9 mouse cellular contexts compared by ENCODE assay signal in the genomic region with DNA sequence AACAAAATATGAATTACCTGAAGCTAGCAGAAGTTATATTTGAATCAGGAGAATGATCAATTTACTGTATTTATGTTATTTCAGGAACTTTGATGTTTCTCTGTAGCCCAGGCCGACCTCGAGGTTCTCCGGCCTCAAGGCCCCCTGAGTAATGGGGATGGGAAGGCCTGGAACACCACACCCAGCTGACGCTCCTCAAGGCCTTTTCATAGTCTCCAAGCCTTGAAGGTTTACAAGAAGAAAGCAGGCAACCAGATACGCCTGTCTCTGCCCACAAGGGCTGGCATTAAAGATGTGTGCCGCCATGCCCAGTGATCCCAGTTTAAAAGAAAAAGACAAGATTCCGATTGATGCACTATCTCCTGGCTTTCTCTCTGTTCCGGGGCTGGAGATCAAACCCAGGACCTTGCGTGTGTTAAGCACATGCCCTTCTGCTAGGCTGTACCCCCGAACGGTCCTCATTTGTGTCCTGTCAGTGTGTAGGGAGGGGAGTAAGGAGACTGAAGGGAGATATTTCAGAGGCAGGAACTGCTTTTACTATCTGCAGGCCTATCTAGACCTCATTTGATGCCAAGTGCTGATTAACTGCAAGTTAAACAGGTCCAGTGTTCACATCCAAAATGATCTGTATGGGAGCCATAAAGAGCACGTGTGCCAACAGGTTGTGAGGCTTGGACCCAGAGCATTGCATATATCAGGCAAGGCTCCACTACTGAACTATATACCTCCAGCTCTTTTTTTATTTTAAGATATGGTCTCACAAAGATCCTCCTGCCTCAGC. TPM values are rescaled to one million over a fixed set of nuclear protein-coding genes. Genes with fewer than 3 reads are reported as not detected.
A peak's percentile ranks its signal among the peaks of the same experiment; 100 is the strongest.
DNase-seq lines count a peak whose midpoint lies in the region; ATAC-seq and TF ChIP-seq lines count a peak whose summit lies in the region.
"Had no signal": no experiment of that assay in that cellular context is flagged by ENCODE, and none has a peak within 500 bp of the region (broad histone marks: within the 10 kb centered on the region; RNA-seq: fewer than 3 reads in every experiment).

No protein-coding gene starts in this region.

- TF ChIP-seq EP300 in stomach, postnatal 0 days (optimal IDR thresholded peaks at IDR 0.05) = no peak

- peak overlapping the region; percentile 98; the same call in 1 of the 2 replicates for H3K27ac ChIP-seq in liver, embryonic 12.5 days
- peak overlapping the region; percentile 0; the same call in 1 of the 2 replicates for H3K27ac ChIP-seq in stomach, postnatal 0 days (replicated peaks)

- peak overlapping the region; percentile 93 for H3K4me3 ChIP-seq in erythroblast, embryonic 14.5 days (replicated peaks)
- H3K4me3 ChIP-seq in liver, embryonic 12.5 days = peak overlapping the region; percentile 81; the same call in 1 of the 2 replicates
- H3K4me3 ChIP-seq in stomach, postnatal 0 days (ENCODE audit: low read depth, low read length) = peak overlapping the region; percentile 73

- DNase-seq in urinary bladder, postnatal 14 days (ENCODE audit: low spot score) = peak; percentile 40
- DNase-seq in urinary bladder, postnatal 36 days (ENCODE audit: low spot score in 2 of 2) = no peak
- no peak for DNase-seq in stomach, postnatal 0 days (ENCODE audit: low spot score)
- DNase-seq in gastrocnemius, adult 8-10 months (ENCODE audit: low spot score in 2 of 2) = no peak
- DNase-seq: cerebellum, postnatal 10 days had no signal

- WGBS in liver, embryonic 12.5 days (ENCODE audit: insufficient replicate concordance) = 82% methylated on average over 12 of the region's 12 CpGs
- 72% methylated on average over 12 of the region's 12 CpGs for WGBS in stomach, postnatal 0 days

- peaks cover 37% of the 10 kb centered on the region for H3K36me3 ChIP-seq in erythroblast, embryonic 14.5 days (ENCODE audit: control insufficient read depth)
- H3K36me3 ChIP-seq in liver, embryonic 12.5 days = peaks cover 25% of the 10 kb centered on the region
- peaks cover 7% of the 10 kb centered on the region for H3K36me3 ChIP-seq in stomach, postnatal 0 days (ENCODE audit: control insufficient read depth, insufficient read depth, low read length)

- H3K9me3 ChIP-seq in erythroblast, embryonic 14.5 days (ENCODE audit: control insufficient read depth, low read length) = no peaks in the 10 kb centered on the region
- no peaks in the 10 kb centered on the region for H3K9me3 ChIP-seq in liver, embryonic 12.5 days (replicated peaks)
- no peaks in the 10 kb centered on the region for H3K9me3 ChIP-seq in stomach, postnatal 0 days (ENCODE audit: control insufficient read depth, low read length)

- H3K4me1 ChIP-seq in erythroblast, embryonic 14.5 days (ENCODE audit: control insufficient read depth) = peaks cover 57% of the 10 kb centered on the region
- peaks cover 45% of the 10 kb centered on the region for H3K4me1 ChIP-seq in liver, embryonic 12.5 days
- no peaks in the 10 kb centered on the region for H3K4me1 ChIP-seq in stomach, postnatal 0 days (replicated peaks; ENCODE audit: control insufficient read depth, insufficient read depth)

- no peak overlapping the region; the same call in 1 of the 2 replicates for H3K9ac ChIP-seq in liver, embryonic 12.5 days
- no peak overlapping the region for H3K9ac ChIP-seq in stomach, postnatal 0 days (ENCODE audit: low read length)

- TF ChIP-seq CTCF in stomach, postnatal 0 days (IDR thresholded peaks at IDR 0.05; ENCODE audit: low read depth) = no peak

- no peaks in the 10 kb centered on the region for H3K27me3 ChIP-seq in erythroblast, embryonic 14.5 days (ENCODE audit: control insufficient read depth)
- no peaks in the 10 kb centered on the region for H3K27me3 ChIP-seq in liver, embryonic 12.5 days (replicated peaks)
- no peaks in the 10 kb centered on the region for H3K27me3 ChIP-seq in stomach, postnatal 0 days (ENCODE audit: control insufficient read depth, insufficient read depth, low read length)

- H3K4me2 ChIP-seq in liver, embryonic 12.5 days = peak overlapping the region; percentile 87
- H3K4me2 ChIP-seq in stomach, postnatal 0 days (replicated peaks; ENCODE audit: low read depth) = peak overlapping the region; percentile 80

- no peak for ATAC-seq in erythroblast, adult 5-6 weeks (replicated peaks; ENCODE audit: low FRiP score, poor library complexity, severe bottlenecking)
- no peak for ATAC-seq in liver, embryonic 12.5 days
- no peak for ATAC-seq in stomach, postnatal 0 days (ENCODE audit: low FRiP score, low TSS enrichment)
- no peak for ATAC-seq in megakaryocyte-erythroid progenitor cell, adult 5-6 weeks (replicated peaks; ENCODE audit: low FRiP score, low TSS enrichment, poor library complexity, severe bottlenecking)

RNA-seq across cellular contexts. Expression of gene Prune1, which starts 2.8 kb away (rescaled TPM):
- polyA plus RNA-seq in erythroblast, embryonic 14.5 days (2012) = 0.06 and 0.08 TPM in 2 replicates
- total RNA-seq in erythroblast, adult 5-6 weeks (2015; ENCODE audit: low replicate concordance) = 3.3 and 7.5 TPM in 2 replicates
- 2.6 and 4.4 TPM in 2 replicates for total RNA-seq in erythroblast, adult 5-6 weeks (2017; ENCODE audit: low replicate concordance)
- polyA plus RNA-seq in liver, embryonic 12.5 days (2016; fragmentation: Nextera tagmentation; extraction: Ambion mirVana) = 11.8 and 12.1 TPM in 2 replicates
- polyA plus RNA-seq in stomach, postnatal 0 days (2015; fragmentation: Nextera tagmentation; extraction: Ambion mirVana) = 10.1 and 11.7 TPM in 2 replicates
- 20.2 and 24.8 TPM in 2 replicates for total RNA-seq in megakaryocyte-erythroid progenitor cell, adult 5-6 weeks (2014; fragmentation: Nextera tagmentation)
- 10.1 and 14.6 TPM in 2 replicates for total RNA-seq in megakaryocyte-erythroid progenitor cell, adult 5-6 weeks (2017)
- 10 to 100 TPM; 47.7 to 58.8 (median 53.5) TPM for total RNA-seq in gastrocnemius, adult 8-10 months (2022)

RNA-seq across cellular contexts. Expression of gene Mindy1, which starts 3.5 kb away (rescaled TPM):
- polyA plus RNA-seq in erythroblast, embryonic 14.5 days (2012) = 6.4 and 7.1 TPM in 2 replicates
- 23.2 and 27.4 TPM in 2 replicates for total RNA-seq in erythroblast, adult 5-6 weeks (2015; ENCODE audit: low replicate concordance)
- total RNA-seq in erythroblast, adult 5-6 weeks (2017; ENCODE audit: low replicate concordance) = 17.7 and 28.2 TPM in 2 replicates
- polyA plus RNA-seq in liver, embryonic 12.5 days (2016; fragmentation: Nextera tagmentation; extraction: Ambion mirVana) = 18.8 and 22.5 TPM in 2 replicates
- 55.9 and 64.1 TPM in 2 replicates for polyA plus RNA-seq in stomach, postnatal 0 days (2015; fragmentation: Nextera tagmentation; extraction: Ambion mirVana)
- total RNA-seq in megakaryocyte-erythroid progenitor cell, adult 5-6 weeks (2014; fragmentation: Nextera tagmentation) = 36.8 and 46.9 TPM in 2 replicates
- 37.5 and 45.3 TPM in 2 replicates for total RNA-seq in megakaryocyte-erythroid progenitor cell, adult 5-6 weeks (2017)
- 10 to 100 TPM; 25.4 to 29.7 (median 27.8) TPM for total RNA-seq in gastrocnemius, adult 8-10 months (2022)

RNA-seq across cellular contexts. Expression of gene Anxa9, which starts 22.3 kb away (rescaled TPM):
- 0.03 and 0.06 TPM in 2 replicates for polyA plus RNA-seq in erythroblast, embryonic 14.5 days (2012)
- 2.7 and 3.3 TPM in 2 replicates for total RNA-seq in erythroblast, adult 5-6 weeks (2015; ENCODE audit: low replicate concordance)
- 0.98 and 2.1 TPM in 2 replicates for total RNA-seq in erythroblast, adult 5-6 weeks (2017; ENCODE audit: low replicate concordance)
- 3.1 and 4.6 TPM in 2 replicates for polyA plus RNA-seq in liver, embryonic 12.5 days (2016; fragmentation: Nextera tagmentation; extraction: Ambion mirVana)
- 57.2 and 63.1 TPM in 2 replicates for polyA plus RNA-seq in stomach, postnatal 0 days (2015; fragmentation: Nextera tagmentation; extraction: Ambion mirVana)
- total RNA-seq in megakaryocyte-erythroid progenitor cell, adult 5-6 weeks (2014; fragmentation: Nextera tagmentation) = 25.5 and 35.5 TPM in 2 replicates
- total RNA-seq in megakaryocyte-erythroid progenitor cell, adult 5-6 weeks (2017) = 15.6 and 16.7 TPM in 2 replicates
- not detected for total RNA-seq in gastrocnemius, adult 8-10 months (2022)

RNA-seq across cellular contexts. Expression of gene Cers2, which starts 29.9 kb away (rescaled TPM):
- polyA plus RNA-seq in erythroblast, embryonic 14.5 days (2012) = 5.9 and 9.3 TPM in 2 replicates
- 45.1 and 45.2 TPM in 2 replicates for total RNA-seq in erythroblast, adult 5-6 weeks (2015; ENCODE audit: low replicate concordance)
- 26.8 and 31.9 TPM in 2 replicates for total RNA-seq in erythroblast, adult 5-6 weeks (2017; ENCODE audit: low replicate concordance)
- 134 and 135 TPM in 2 replicates for polyA plus RNA-seq in liver, embryonic 12.5 days (2016; fragmentation: Nextera tagmentation; extraction: Ambion mirVana)
- polyA plus RNA-seq in stomach, postnatal 0 days (2015; fragmentation: Nextera tagmentation; extraction: Ambion mirVana) = 75.0 and 80.3 TPM in 2 replicates
- 199 and 268 TPM in 2 replicates for total RNA-seq in megakaryocyte-erythroid progenitor cell, adult 5-6 weeks (2014; fragmentation: Nextera tagmentation)
- 118 and 125 TPM in 2 replicates for total RNA-seq in megakaryocyte-erythroid progenitor cell, adult 5-6 weeks (2017)
- total RNA-seq in gastrocnemius, adult 8-10 months (2022) = 10 to 100 TPM; 13.1 to 16.7 (median 15.3) TPM

RNA-seq across cellular contexts. Expression of gene Bnipl, which starts 33.7 kb away (rescaled TPM):
- polyA plus RNA-seq in erythroblast, embryonic 14.5 days (2012) = not detected in 2 replicates
- total RNA-seq in erythroblast, adult 5-6 weeks (2015; ENCODE audit: low replicate concordance) = not detected in 2 replicates
- 0.68 TPM in 1 of 2 replicates, not detected in the other for total RNA-seq in erythroblast, adult 5-6 weeks (2017; ENCODE audit: low replicate concordance)
- not detected in 2 replicates for polyA plus RNA-seq in liver, embryonic 12.5 days (2016; fragmentation: Nextera tagmentation; extraction: Ambion mirVana)
- 16.6 and 16.8 TPM in 2 replicates for polyA plus RNA-seq in stomach, postnatal 0 days (2015; fragmentation: Nextera tagmentation; extraction: Ambion mirVana)
- total RNA-seq in megakaryocyte-erythroid progenitor cell, adult 5-6 weeks (2014; fragmentation: Nextera tagmentation) = not detected in 2 replicates
- not detected in 2 replicates for total RNA-seq in megakaryocyte-erythroid progenitor cell, adult 5-6 weeks (2017)
- not detected for total RNA-seq in gastrocnemius, adult 8-10 months (2022)
